Mouse (Mus musculus): ENCODE data around the gene Slc2a6. TPM values are rescaled to one million over a fixed set of nuclear protein-coding genes. Genes with fewer than 3 reads are reported as not detected.

Slc2a6 gene
- polyA plus RNA-seq, 1 experiment from 2014 or later = 0.31 TPM

DNA sequence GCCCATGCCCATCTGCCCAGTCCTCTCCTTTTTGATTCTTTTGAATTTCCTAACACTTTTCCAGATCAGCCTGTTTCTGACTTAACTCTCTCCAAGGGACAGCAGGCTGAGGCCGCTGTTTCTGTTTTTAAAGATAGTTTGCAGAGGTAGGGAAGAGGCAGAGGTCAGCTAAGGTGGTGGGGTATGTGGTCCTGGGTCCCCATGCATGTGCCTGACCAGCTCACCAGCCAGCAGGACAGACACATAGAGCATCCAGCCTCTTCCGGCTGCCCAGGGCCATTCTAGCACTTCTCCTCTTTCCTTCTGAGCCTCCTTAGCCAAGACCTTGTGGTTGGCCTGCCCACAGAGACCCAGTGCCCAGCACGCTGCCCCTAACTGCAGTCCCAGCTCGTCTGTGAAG is 30.5 kb upstream of the Slc2a6 start:
- Histone ChIP-seq H3K36me3 (no peaks in the 10 kb centered on the region), H3K27me3 (replicated peaks) (no peaks in the 10 kb centered on the region; the same call in 1 of the 2 replicates), H3K27ac (no peak overlapping the region), H3K4me2 (no peak overlapping the region), H3K9ac (no peak overlapping the region), H3K4me3 (no peak overlapping the region), H3K9me3 (replicated peaks) (no peaks in the 10 kb centered on the region), H3K4me1 (no peaks in the 10 kb centered on the region)
- 39% methylated on average over 4 of the region's 4 CpGs for WGBS (ENCODE audit: insufficient replicate concordance)
- no peak for ATAC-seq

GRCm38 (mm10) chr2:27049408-27049807 is 21.6 kb upstream of the Slc2a6 start:
- H3K4me3 ChIP-seq = no peak overlapping the region
- H3K36me3 ChIP-seq = no peaks in the 10 kb centered on the region
- H3K4me1 ChIP-seq = 0 out of 2 replicates have a peak, but pooled peaks cover 3% of the 10 kb centered on the region
- H3K9me3 ChIP-seq (replicated peaks) = no peaks in the 10 kb centered on the region
- 50% methylated on average over 6 of the region's 6 CpGs for WGBS (ENCODE audit: insufficient replicate concordance)
- H3K9ac ChIP-seq = no peak overlapping the region
- no peak for ATAC-seq
- no peak overlapping the region for H3K27ac ChIP-seq
- H3K27me3 ChIP-seq (replicated peaks) = no peaks in the 10 kb centered on the region
- no peak overlapping the region for H3K4me2 ChIP-seq

GRCm38 (mm10) chr2:27045979-27046770 is 18.4 kb upstream of the Slc2a6 start:
- WGBS (ENCODE audit: insufficient replicate concordance) = 60% methylated on average over 8 of the region's 8 CpGs
- no peaks in the 10 kb centered on the region for H3K36me3 ChIP-seq
- ATAC-seq = no peak
- no peak overlapping the region for H3K4me2 ChIP-seq
- 0 out of 2 replicates have a peak, but pooled peaks cover 3% of the 10 kb centered on the region for H3K4me1 ChIP-seq
- H3K27ac ChIP-seq = no peak overlapping the region
- no peaks in the 10 kb centered on the region for H3K27me3 ChIP-seq (replicated peaks)
- no peak overlapping the region for H3K9ac ChIP-seq
- no peaks in the 10 kb centered on the region for H3K9me3 ChIP-seq (replicated peaks)
- H3K4me3 ChIP-seq = no peak overlapping the region

DNA sequence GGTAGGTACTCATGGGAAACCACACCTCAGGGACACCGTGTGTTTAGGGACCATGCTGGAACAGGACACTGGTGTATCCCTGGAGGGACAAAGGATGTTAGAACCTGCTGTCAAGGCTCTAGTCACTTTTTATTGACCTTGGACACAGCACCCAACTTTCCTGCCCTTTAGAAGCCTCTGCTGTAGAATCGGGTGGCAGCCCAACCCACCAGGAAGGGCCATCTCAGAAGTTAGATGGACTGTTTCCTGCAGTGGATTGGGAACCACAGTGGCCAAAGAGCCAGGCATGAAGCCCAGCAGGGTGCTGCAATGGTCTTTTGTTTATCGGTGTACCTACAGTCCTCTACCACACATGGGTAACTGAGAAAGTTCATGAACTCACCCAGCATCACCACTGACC is 16.8 kb upstream of the Slc2a6 start:
- 0 out of 2 replicates have a peak, but pooled peaks cover 3% of the 10 kb centered on the region for H3K4me1 ChIP-seq
- 61% methylated on average over 3 of the region's 3 CpGs for WGBS (ENCODE audit: insufficient replicate concordance)
- no peak overlapping the region for H3K9ac ChIP-seq
- H3K27ac ChIP-seq = no peak overlapping the region
- ATAC-seq = no peak
- no peak overlapping the region for H3K4me3 ChIP-seq
- no peaks in the 10 kb centered on the region for H3K36me3 ChIP-seq
- no peaks in the 10 kb centered on the region for H3K9me3 ChIP-seq (replicated peaks)
- H3K27me3 ChIP-seq (replicated peaks) = 0 out of 2 replicates have a peak, but pooled peaks cover 4% of the 10 kb centered on the region
- H3K4me2 ChIP-seq = no peak overlapping the region

- peaks cover 4% of the 10 kb centered on the region; the same call in 1 of the 2 replicates for H3K27me3 ChIP-seq (replicated peaks)
- no peaks in the 10 kb centered on the region for H3K36me3 ChIP-seq
- H3K27ac ChIP-seq = no peak overlapping the region
- no peak overlapping the region for H3K9ac ChIP-seq
- 70% methylated on average over 4 of the region's 4 CpGs for WGBS (ENCODE audit: insufficient replicate concordance)
- no peaks in the 10 kb centered on the region for H3K4me1 ChIP-seq
- no peak overlapping the region for H3K4me2 ChIP-seq
- no peak for ATAC-seq
- H3K9me3 ChIP-seq (replicated peaks) = no peaks in the 10 kb centered on the region
- H3K4me3 ChIP-seq = no peak overlapping the region
These were observed 16.4 kb upstream of the Slc2a6 start for GRCm38 (mm10) chr2:27044166-27044565.

DNA sequence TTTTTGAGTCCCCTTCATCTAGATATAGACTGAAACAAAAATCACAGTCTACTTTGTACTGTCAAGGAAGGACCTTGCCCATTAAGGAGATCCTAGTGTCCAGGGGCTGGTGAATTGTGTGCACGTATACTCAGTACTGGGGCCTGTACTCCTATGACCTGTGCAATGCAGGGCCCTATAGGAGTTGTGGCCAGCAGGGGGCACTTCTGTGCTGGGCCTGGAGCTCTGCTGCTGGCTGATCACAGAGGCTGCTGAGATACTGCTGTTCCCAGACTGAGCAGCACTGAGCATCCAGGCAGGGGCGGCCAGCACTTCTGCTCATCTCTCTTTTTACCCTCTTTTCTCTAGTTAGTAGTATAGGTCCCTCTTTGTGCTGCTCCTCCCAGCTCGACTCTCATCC is 15.7 kb upstream of the Slc2a6 start:
- no peaks in the 10 kb centered on the region for H3K36me3 ChIP-seq
- peak; percentile 43 for ATAC-seq
- peaks cover 4% of the 10 kb centered on the region; the same call in 1 of the 2 replicates for H3K27me3 ChIP-seq (replicated peaks)
- H3K9ac ChIP-seq = no peak overlapping the region
- H3K4me2 ChIP-seq = no peak overlapping the region
- H3K27ac ChIP-seq = no peak overlapping the region
- 21% methylated on average over 3 of the region's 3 CpGs for WGBS (ENCODE audit: insufficient replicate concordance)
- no peak overlapping the region for H3K4me3 ChIP-seq
- H3K4me1 ChIP-seq = no peaks in the 10 kb centered on the region
- no peaks in the 10 kb centered on the region for H3K9me3 ChIP-seq (replicated peaks)

- WGBS (ENCODE audit: insufficient replicate concordance) = 56% methylated on average over 8 of the region's 8 CpGs
- no peak overlapping the region for H3K27ac ChIP-seq
- no peak overlapping the region for H3K9ac ChIP-seq
- H3K36me3 ChIP-seq = no peaks in the 10 kb centered on the region
- no peaks in the 10 kb centered on the region for H3K9me3 ChIP-seq (replicated peaks)
- peak; percentile 57; the same call in 1 of the 2 replicates for ATAC-seq
- no peak overlapping the region for H3K4me3 ChIP-seq
- peaks cover 1% of the 10 kb centered on the region; the same call in 1 of the 2 replicates for H3K4me1 ChIP-seq
- peaks cover 4% of the 10 kb centered on the region; the same call in 1 of the 2 replicates for H3K27me3 ChIP-seq (replicated peaks)
- H3K4me2 ChIP-seq = no peak overlapping the region
These were observed 14.5 kb upstream of the Slc2a6 start for GRCm38 (mm10) chr2:27042131-27042844.

DNA sequence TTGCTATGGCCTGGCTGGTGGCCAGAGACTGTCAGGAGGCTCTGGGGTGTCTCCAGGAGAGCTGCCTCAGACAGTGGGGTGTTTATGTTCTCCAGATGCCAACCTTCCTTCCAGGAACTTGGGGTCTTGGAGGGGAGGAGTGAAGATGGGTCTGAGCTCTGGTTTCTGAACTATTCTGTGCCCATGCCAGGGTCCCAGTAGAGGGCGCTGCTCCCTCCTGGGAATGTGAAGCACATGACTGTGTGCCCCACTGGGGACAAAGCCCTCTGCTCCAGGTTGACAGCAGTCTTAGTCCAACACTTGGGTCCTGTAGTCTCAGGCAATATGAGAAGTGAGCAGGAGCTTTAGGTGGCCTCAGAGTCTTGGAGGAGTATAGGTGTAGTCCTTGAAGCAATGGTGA is 11.5 kb upstream of the Slc2a6 start:
- no peak overlapping the region for H3K4me2 ChIP-seq
- peaks cover 4% of the 10 kb centered on the region; the same call in 1 of the 2 replicates for H3K27me3 ChIP-seq (replicated peaks)
- peaks cover 7% of the 10 kb centered on the region; the same call in 1 of the 2 replicates for H3K4me1 ChIP-seq
- no peak overlapping the region for H3K9ac ChIP-seq
- no peak overlapping the region for H3K4me3 ChIP-seq
- no peak overlapping the region for H3K27ac ChIP-seq
- H3K9me3 ChIP-seq (replicated peaks) = no peaks in the 10 kb centered on the region
- ATAC-seq = no peak
- H3K36me3 ChIP-seq = no peaks in the 10 kb centered on the region
- WGBS (ENCODE audit: insufficient replicate concordance) = 0% methylated on average over 1 of the region's 1 CpGs

DNA sequence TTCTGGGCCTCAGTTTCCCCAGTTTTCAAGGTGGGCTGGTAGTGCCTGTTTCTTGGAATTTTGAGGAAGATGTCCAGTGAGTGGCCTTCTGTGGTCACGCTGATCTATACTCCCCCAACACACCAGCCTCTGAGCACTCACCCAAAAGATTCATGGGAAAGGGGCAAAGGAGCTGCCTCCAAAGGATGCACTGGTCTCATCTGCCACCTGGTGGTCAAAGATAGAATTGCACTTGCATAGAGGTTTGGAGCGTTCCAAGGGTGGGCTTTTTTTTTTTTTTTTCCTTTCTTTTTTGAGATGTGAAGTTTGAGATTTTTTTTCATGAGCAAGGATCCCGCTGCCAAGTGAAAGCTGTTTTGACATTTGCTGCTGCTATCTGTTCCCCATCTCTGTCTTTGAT is 10.8 kb upstream of the Slc2a6 start:
- Histone ChIP-seq H3K9me3 (replicated peaks) (no peaks in the 10 kb centered on the region), H3K27ac (no peak overlapping the region), H3K4me2 (no peak overlapping the region), H3K36me3 (no peaks in the 10 kb centered on the region), H3K4me3 (no peak overlapping the region), H3K9ac (no peak overlapping the region), H3K27me3 (replicated peaks) (peaks cover 4% of the 10 kb centered on the region; the same call in 1 of the 2 replicates), H3K4me1 (peaks cover 7% of the 10 kb centered on the region; the same call in 1 of the 2 replicates)
- ATAC-seq = no peak
- 3% methylated on average over 3 of the region's 3 CpGs for WGBS (ENCODE audit: insufficient replicate concordance)

DNA sequence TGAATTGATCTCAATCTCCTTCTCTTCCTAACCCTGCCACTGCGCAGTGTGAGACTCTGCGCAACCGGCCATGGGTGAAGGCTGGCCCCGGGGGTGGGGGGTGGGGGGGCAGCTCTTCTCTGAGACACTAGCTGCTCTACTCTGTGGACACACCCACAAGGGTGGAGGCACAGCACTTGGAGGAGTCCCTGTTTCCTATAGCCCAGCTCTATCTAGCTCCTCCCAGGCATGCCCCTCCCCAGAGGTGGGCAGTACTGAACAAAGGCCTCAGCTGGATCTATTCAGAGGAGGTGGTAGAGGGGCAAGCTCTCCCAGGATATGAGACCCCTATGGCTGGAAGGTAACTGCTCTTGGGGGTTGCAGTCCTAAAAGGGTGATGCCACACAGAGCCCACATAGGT is 9.2 kb upstream of the Slc2a6 start:
- Histone ChIP-seq H3K9me3 (replicated peaks) (no peaks in the 10 kb centered on the region), H3K27me3 (replicated peaks) (peaks cover 4% of the 10 kb centered on the region; the same call in 1 of the 2 replicates), H3K36me3 (no peaks in the 10 kb centered on the region), H3K9ac (no peak overlapping the region), H3K4me2 (no peak overlapping the region), H3K27ac (no peak overlapping the region), H3K4me1 (peaks cover 7% of the 10 kb centered on the region; the same call in 1 of the 2 replicates), H3K4me3 (no peak overlapping the region)
- peak; percentile 48; the same call in 1 of the 2 replicates for ATAC-seq
- WGBS (ENCODE audit: insufficient replicate concordance) = 59% methylated on average over 4 of the region's 4 CpGs

GRCm38 (mm10) chr2:27036003-27036402 is 8.2 kb upstream of the Slc2a6 start:
- Histone ChIP-seq H3K9me3 (replicated peaks) (no peaks in the 10 kb centered on the region), H3K9ac (no peak overlapping the region), H3K36me3 (no peaks in the 10 kb centered on the region), H3K27ac (no peak overlapping the region), H3K27me3 (replicated peaks) (peaks cover 4% of the 10 kb centered on the region; the same call in 1 of the 2 replicates), H3K4me3 (no peak overlapping the region), H3K4me2 (no peak overlapping the region), H3K4me1 (peaks cover 7% of the 10 kb centered on the region; the same call in 1 of the 2 replicates)
- 51% methylated on average over 3 of the region's 3 CpGs for WGBS (ENCODE audit: insufficient replicate concordance)
- ATAC-seq = no peak

DNA sequence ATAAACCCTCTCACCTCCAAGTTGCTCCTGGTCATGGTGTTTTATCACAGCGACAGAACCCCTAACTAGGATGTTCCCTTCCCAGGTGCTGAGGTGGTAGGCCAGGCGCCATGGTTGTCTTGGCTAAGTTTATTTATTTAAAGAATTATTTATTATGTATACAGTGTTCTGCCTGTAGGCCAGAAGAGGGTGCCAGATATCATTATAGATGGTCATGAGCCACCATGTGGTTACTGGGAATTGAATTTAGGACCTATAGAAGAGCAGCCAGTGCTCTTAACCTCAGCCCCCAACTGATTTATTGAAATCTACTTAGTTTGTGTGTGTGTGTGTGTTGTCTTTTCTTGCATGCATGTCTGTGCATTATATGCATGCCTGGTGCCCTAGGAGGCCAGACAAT is 4.6 kb upstream of the Slc2a6 start:
- H3K9ac ChIP-seq = no peak overlapping the region
- no peak overlapping the region for H3K4me2 ChIP-seq
- no peaks in the 10 kb centered on the region for H3K36me3 ChIP-seq
- 64% methylated on average over 2 of the region's 2 CpGs for WGBS (ENCODE audit: insufficient replicate concordance)
- no peak overlapping the region for H3K4me3 ChIP-seq
- peaks cover 16% of the 10 kb centered on the region for H3K4me1 ChIP-seq
- no peak for ATAC-seq
- no peaks in the 10 kb centered on the region for H3K9me3 ChIP-seq (replicated peaks)
- H3K27me3 ChIP-seq (replicated peaks) = peaks cover 21% of the 10 kb centered on the region; the same call in 1 of the 2 replicates
- H3K27ac ChIP-seq = no peak overlapping the region
